Mouse (Mus musculus) kidney, embryonic 15.5 days (tissue): ENCODE measurements around the gene Frem1. TPM values are rescaled to one million over a fixed set of nuclear protein-coding genes. Genes with fewer than 3 reads are reported as not detected.

Experiments used
- ATAC-seq: fragments of 200-750 bp; cut with Nextera tagmentation; replicated peaks from 2 replicates; pipeline ENCODE4 v1.8.0; 2017; ENCODE audit warnings: moderate TSS enrichment; ENCODE audit not compliant: low FRiP score
- H3K27ac ChIP-seq: fragments of 300-500 bp; sonication (generic); 2 replicates; pipeline ENCODE4 v1.5.1; 2015; ENCODE audit warnings: mild to moderate bottlenecking, inconsistent platforms
- H3K27me3 ChIP-seq: fragments of 300-500 bp; sonication (generic); 2 replicates; pipeline ENCODE4 v1.6.1; 2015; ENCODE audit warnings: inconsistent platforms
- H3K36me3 ChIP-seq: fragments of 300-500 bp; sonication (generic); 2 replicates; pipeline ENCODE4 v1.6.1; 2015; ENCODE audit warnings: inconsistent platforms
- H3K4me1 ChIP-seq: fragments of 300-500 bp; sonication (generic); 2 replicates; pipeline ENCODE4 v1.6.1; 2015; ENCODE audit warnings: inconsistent platforms
- H3K4me2 ChIP-seq: fragments of 300-500 bp; sonication (generic); 2 replicates; pipeline ENCODE4 v1.6.1; 2015; ENCODE audit warnings: moderate library complexity, mild to moderate bottlenecking, inconsistent platforms
- H3K4me3 ChIP-seq: fragments of 300-500 bp; sonication (generic); replicated peaks from 2 replicates; pipeline ENCODE4 v1.5.1; 2015; ENCODE audit warnings: mild to moderate bottlenecking, inconsistent platforms
- H3K9ac ChIP-seq: fragments of 300-500 bp; sonication (generic); 2 replicates; pipeline ENCODE4 v1.6.1; 2015; ENCODE audit warnings: mild to moderate bottlenecking, inconsistent platforms
- H3K9me3 ChIP-seq: fragments of 300-500 bp; sonication (generic); replicated peaks from 2 replicates; pipeline ENCODE4 v1.6.1; 2016; ENCODE audit warnings: inconsistent platforms
- WGBS: fragments of 180-500 bp; shearing (Covaris S2); methylation state at CpG from one replicate; pipeline ENCODE4 v1.1.7; 2015; ENCODE audit warnings: mixed read lengths; 5-methylcytosine and 5-hydroxymethylcytosine counted together
- polyA plus RNA-seq: library from polyadenylated mRNA; unstranded; fragments of >200 nt; fragmentation: Nextera tagmentation; extraction: Ambion mirVana; gene quantifications from 2 replicates; pipeline ENCODE4 v1.2.1, GENCODE M21; 2015

Frem1 gene
- polyA plus RNA-seq, 1 experiment from 2014 or later = 24.3 TPM

DNA sequence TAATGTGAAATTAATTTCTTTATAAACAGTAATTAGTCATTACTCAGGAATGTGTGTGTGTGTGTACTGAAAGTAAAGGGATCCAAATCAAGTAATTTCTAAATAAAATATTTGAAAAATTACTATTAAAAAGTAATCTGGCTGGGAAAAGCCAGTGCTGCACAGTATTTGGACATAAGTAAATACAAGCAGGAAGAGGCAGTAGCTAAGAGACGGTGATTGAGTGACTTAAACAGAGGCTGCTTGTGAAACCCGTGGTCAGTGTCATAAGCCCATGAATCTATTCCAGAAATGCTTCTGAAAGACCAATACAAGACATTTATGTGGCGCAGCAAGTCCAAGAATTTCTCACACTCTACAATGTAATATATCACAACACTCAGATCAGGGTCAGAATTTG is 170.8 kb downstream of the Frem1 start:
- Histone ChIP-seq H3K4me2 (no peak overlapping the region), H3K4me3 (no peak overlapping the region), H3K27me3 (no peaks in the 10 kb centered on the region), H3K36me3 (no peaks in the 10 kb centered on the region), H3K27ac (no peak overlapping the region), H3K4me1 (no peaks in the 10 kb centered on the region), H3K9me3 (no peaks in the 10 kb centered on the region), H3K9ac (no peak overlapping the region)
- WGBS = 74% methylated on average over 3 of the region's 3 CpGs
- ATAC-seq = no peak

DNA sequence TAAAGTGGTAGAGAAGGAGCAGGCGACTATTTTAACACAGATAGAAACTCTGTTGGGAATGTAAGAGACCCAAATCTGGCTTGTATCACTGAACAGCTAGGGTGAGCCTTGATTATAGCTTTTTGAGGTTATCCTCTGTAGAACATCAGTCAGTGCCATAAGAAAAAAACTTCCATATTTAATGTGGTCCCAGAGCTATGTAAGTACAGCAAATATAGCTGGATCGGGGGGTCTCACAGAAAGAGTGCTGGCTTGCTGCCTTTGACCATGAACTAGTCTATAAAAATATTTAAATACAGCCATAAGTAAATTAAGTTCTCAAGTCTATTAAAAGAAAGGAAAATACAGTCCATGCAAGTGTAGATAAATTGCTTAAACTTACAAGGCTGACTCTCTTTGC is 171.9 kb downstream of the Frem1 start:
- Histone ChIP-seq H3K27ac (no peak overlapping the region), H3K36me3 (no peaks in the 10 kb centered on the region), H3K9ac (no peak overlapping the region), H3K4me1 (no peaks in the 10 kb centered on the region), H3K9me3 (no peaks in the 10 kb centered on the region), H3K27me3 (no peaks in the 10 kb centered on the region), H3K4me2 (no peak overlapping the region), H3K4me3 (no peak overlapping the region)
- 71% methylated on average over 2 of the region's 2 CpGs for WGBS
- ATAC-seq = no peak

DNA sequence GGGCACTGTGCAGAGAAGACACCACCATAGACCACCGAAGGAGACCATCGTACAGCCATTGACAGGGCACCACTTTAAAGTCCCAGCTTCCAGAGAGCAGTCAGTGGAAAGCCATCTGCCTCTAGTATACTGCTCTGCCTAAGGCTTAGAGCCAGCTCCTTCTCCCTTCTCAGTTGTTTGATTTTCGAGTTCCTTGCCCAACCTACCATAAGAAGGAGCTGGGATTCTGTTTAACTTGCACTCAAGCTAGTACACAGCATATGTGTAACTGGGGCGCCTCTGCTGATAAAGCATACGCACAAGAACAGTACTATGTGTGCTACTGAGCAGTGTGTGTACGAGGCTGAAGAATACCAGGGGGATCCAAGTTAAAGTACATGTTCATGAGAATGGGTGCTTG is 173.0 kb downstream of the Frem1 start:
- no peaks in the 10 kb centered on the region for H3K27me3 ChIP-seq
- no peak overlapping the region for H3K4me3 ChIP-seq
- no peaks in the 10 kb centered on the region for H3K36me3 ChIP-seq
- no peak overlapping the region for H3K27ac ChIP-seq
- no peak for ATAC-seq
- no peaks in the 10 kb centered on the region for H3K4me1 ChIP-seq
- H3K9me3 ChIP-seq = no peaks in the 10 kb centered on the region
- no peak overlapping the region for H3K9ac ChIP-seq
- 88% methylated on average over 6 of the region's 6 CpGs for WGBS
- H3K4me2 ChIP-seq = no peak overlapping the region

DNA sequence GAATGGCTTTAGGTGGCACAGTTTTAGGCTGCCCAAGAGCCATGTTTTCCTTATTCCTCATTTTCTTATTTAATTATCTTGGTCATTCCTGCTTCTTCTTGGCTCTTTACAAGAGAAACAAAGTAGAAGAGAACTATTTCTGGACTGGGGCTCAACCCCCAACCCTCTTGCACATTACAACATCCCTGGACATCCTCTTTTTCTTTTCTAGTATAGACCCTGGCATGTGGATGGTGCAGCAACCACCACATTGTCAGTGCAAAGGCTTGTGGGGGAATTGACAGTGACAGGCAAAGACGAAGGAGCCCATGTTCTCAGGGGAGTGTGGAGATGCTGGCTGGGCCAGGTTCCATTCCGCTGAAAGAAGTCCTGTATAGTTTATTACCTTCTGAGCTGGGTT is 175.5 kb downstream of the Frem1 start:
- H3K9me3 ChIP-seq = no peaks in the 10 kb centered on the region
- H3K4me2 ChIP-seq = no peak overlapping the region
- 0 out of 2 replicates have a peak, but pooled peaks cover 3% of the 10 kb centered on the region for H3K4me1 ChIP-seq
- 84% methylated on average over 2 of the region's 2 CpGs for WGBS
- ATAC-seq = no peak
- no peak overlapping the region for H3K27ac ChIP-seq
- H3K36me3 ChIP-seq = no peaks in the 10 kb centered on the region
- H3K27me3 ChIP-seq = no peaks in the 10 kb centered on the region
- no peak overlapping the region for H3K9ac ChIP-seq
- H3K4me3 ChIP-seq = no peak overlapping the region

DNA sequence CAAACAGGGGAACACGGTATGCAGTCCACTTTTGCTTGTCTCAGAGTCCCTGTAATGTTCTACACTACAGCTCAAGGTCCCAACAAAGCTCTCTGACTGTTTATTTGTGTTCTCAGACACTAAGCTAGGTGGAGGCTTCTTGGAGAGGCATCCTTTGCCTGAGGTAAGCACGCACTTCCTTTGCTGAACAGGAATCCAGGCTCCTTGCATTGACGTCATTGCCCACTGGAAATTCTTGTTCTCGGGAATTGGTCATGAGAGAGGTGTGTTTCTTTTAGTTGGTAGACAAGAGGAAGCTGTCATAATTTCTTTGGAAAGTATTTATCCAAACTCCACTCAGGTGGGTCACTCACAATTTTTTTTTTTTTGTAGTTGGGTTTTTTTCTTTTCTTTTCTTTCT is 176.6 kb downstream of the Frem1 start:
- no peak overlapping the region for H3K4me3 ChIP-seq
- no peak overlapping the region for H3K9ac ChIP-seq
- ATAC-seq = no peak
- H3K36me3 ChIP-seq = no peaks in the 10 kb centered on the region
- no peaks in the 10 kb centered on the region for H3K27me3 ChIP-seq
- H3K27ac ChIP-seq = no peak overlapping the region
- H3K9me3 ChIP-seq = no peaks in the 10 kb centered on the region
- H3K4me1 ChIP-seq = 0 out of 2 replicates have a peak, but pooled peaks cover 3% of the 10 kb centered on the region
- 66% methylated on average over 4 of the region's 4 CpGs for WGBS
- H3K4me2 ChIP-seq = no peak overlapping the region

DNA sequence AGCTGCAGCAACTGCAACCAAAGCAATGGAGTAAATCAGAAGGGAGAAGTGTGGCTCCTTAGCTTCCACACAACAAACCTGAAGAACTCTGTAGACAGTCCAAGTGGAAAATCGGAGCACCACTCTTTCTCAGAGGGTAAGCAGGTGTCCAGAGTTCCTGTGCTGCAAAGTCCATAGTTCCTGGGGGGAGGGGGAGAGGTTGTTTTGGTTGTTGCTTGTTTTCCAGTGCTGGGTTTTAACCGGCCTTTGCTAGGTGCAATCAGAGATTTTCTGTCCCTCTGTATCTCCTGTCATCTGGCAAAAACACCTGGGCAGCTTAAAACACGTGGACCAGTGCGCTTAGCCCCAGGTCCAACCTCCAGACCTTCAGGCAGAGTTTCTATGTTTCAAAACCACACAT is 177.3 kb downstream of the Frem1 start:
- Histone ChIP-seq H3K4me3 (no peak overlapping the region), H3K27me3 (no peaks in the 10 kb centered on the region), H3K27ac (no peak overlapping the region), H3K4me2 (no peak overlapping the region), H3K4me1 (0 out of 2 replicates have a peak, but pooled peaks cover 3% of the 10 kb centered on the region), H3K9me3 (no peaks in the 10 kb centered on the region), H3K36me3 (no peaks in the 10 kb centered on the region), H3K9ac (no peak overlapping the region)
- WGBS = 54% methylated on average over 4 of the region's 4 CpGs
- ATAC-seq = no peak

DNA sequence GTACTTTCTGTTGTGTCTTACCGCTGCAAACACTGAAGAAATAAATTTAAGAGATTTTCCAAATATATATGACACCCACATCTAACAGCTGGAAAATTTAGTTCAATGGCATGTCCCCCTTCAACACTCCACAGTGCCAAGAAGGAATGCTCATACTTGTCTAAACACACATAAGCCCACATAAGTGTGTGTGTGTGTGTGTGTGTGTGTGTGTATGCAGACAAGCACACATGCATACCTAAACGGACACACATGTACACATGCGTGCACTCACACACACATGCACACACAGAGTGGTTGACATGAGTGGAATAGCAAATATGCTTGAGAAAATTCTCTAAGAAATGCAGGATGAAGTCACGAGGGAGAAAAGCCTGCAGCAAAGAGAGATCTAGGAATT is 179.6 kb downstream of the Frem1 start:
- ATAC-seq = no peak
- H3K4me2 ChIP-seq = no peak overlapping the region
- no peaks in the 10 kb centered on the region for H3K9me3 ChIP-seq
- H3K4me3 ChIP-seq = no peak overlapping the region
- WGBS = 72% methylated on average over 4 of the region's 4 CpGs
- 0 out of 2 replicates have a peak, but pooled peaks cover 3% of the 10 kb centered on the region for H3K4me1 ChIP-seq
- H3K9ac ChIP-seq = no peak overlapping the region
- no peaks in the 10 kb centered on the region for H3K27me3 ChIP-seq
- H3K27ac ChIP-seq = no peak overlapping the region
- H3K36me3 ChIP-seq = no peaks in the 10 kb centered on the region

DNA sequence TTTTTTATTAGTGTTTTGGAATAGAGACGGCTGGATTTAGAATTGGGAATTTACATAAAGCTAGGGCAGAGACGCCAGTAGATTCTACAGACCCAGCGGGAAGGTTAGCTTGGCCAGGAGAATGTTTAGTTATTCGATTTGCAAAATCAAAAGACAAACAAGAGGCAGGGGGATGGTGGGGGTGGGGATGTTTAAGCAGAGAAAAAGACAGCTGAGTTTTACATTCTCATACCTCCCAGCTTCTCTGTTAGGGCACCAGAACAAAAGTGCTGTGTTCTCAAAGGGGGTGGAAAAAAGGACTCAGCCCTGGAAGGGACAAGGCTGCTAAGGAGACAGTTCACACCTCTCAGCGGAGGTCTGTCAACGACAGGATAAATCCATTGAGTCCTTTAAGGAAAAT is 180.0 kb downstream of the Frem1 start:
- 49% methylated on average over 6 of the region's 6 CpGs for WGBS
- Histone ChIP-seq H3K27me3 (no peaks in the 10 kb centered on the region), H3K36me3 (no peaks in the 10 kb centered on the region), H3K4me1 (0 out of 2 replicates have a peak, but pooled peaks cover 3% of the 10 kb centered on the region), H3K4me3 (no peak overlapping the region), H3K27ac (no peak overlapping the region), H3K9me3 (no peaks in the 10 kb centered on the region), H3K9ac (no peak overlapping the region), H3K4me2 (no peak overlapping the region)
- no peak for ATAC-seq

DNA sequence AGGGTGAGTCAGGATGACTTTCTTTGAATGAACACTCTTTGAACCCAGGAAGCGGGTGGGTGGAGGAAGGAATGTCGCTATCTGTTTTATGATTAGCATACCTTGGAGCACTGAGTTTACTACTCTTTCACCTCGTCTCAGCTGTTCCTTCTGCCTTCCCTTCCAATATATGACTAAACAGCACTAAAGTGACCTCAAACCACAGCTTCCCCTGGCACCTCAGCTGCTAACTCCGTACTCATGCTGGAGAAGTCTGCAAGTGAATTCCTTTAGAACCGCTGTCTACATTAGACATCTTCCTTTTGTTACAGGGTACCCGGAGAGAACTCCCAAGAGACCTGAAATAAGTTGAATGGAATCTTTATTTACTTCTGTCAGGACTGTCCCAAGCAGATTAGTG is 181.2 kb downstream of the Frem1 start:
- H3K4me1 ChIP-seq = 0 out of 2 replicates have a peak, but pooled peaks cover 3% of the 10 kb centered on the region
- no peaks in the 10 kb centered on the region for H3K9me3 ChIP-seq
- no peak overlapping the region for H3K9ac ChIP-seq
- no peak overlapping the region for H3K27ac ChIP-seq
- H3K4me2 ChIP-seq = no peak overlapping the region
- no peak for ATAC-seq
- no peaks in the 10 kb centered on the region for H3K27me3 ChIP-seq
- H3K36me3 ChIP-seq = no peaks in the 10 kb centered on the region
- no peak overlapping the region for H3K4me3 ChIP-seq
- 66% methylated on average over 6 of the region's 6 CpGs for WGBS

DNA sequence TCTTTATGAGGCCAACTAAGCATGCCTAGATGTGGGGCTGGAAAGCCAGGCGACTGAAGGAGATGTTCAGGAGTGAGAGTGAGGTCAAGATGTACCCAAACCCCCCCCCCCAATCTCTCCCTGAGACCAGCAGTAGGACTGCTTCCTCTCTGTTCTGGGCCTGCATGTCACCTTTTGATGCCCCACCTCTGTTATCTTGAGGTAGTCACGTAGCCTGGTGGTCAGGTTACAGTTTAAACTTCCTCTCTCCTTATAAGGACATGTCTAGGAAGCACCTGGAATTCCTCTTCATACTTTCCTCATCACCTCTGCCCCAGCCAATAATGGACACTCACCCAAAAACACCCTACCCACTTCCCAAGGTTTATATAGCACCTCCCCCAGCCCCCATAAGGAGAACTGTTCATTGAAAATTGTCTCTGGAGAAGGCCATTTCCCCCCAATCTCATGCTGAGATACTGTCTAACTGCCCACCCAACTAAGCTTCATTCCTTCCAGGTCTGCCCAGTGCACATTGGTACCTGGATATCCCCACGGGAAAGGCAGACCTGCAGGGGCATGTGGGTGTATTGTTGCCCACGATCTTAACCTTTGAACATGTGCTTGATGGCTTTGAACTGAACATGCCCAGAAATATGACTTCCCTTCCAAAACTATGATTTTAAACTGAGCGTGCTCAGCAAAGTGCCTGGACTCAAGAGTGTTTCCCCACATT is 184.3 kb downstream of the Frem1 start:
- H3K9ac ChIP-seq = no peak overlapping the region
- 0 out of 2 replicates have a peak, but pooled peaks cover 3% of the 10 kb centered on the region for H3K4me1 ChIP-seq
- no peaks in the 10 kb centered on the region for H3K27me3 ChIP-seq
- no peak overlapping the region for H3K4me3 ChIP-seq
- no peak overlapping the region for H3K27ac ChIP-seq
- no peaks in the 10 kb centered on the region for H3K36me3 ChIP-seq
- H3K4me2 ChIP-seq = no peak overlapping the region
- H3K9me3 ChIP-seq = no peaks in the 10 kb centered on the region
- no peak for ATAC-seq
- 81% methylated on average over 5 of the region's 5 CpGs for whole genome bisulfite sequencing

DNA sequence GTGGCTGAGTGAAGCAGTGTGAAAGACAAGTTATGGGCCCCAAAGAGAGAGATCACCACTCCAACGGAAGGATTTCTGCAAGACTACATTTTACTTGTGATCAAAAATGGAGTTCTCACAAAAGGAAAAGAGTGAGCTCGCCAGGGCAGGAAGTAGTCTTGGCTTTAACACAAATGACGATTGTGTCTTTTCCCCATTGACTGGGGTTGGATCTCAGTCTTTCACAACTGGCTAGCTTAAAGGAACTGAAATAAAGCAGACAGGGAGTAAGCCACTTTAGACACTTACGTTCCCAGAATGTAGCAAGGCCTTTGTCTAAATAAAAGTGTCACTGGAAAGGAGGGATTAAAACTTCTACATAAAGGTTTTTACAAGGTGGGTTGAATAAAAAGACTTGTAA is 185.0 kb downstream of the Frem1 start:
- Histone ChIP-seq H3K4me1 (no peaks in the 10 kb centered on the region), H3K4me3 (no peak overlapping the region), H3K9ac (no peak overlapping the region), H3K9me3 (no peaks in the 10 kb centered on the region), H3K4me2 (no peak overlapping the region), H3K27me3 (no peaks in the 10 kb centered on the region), H3K36me3 (no peaks in the 10 kb centered on the region), H3K27ac (no peak overlapping the region)
- ATAC-seq = no peak
- 72% methylated on average over 4 of the region's 4 CpGs for WGBS

DNA sequence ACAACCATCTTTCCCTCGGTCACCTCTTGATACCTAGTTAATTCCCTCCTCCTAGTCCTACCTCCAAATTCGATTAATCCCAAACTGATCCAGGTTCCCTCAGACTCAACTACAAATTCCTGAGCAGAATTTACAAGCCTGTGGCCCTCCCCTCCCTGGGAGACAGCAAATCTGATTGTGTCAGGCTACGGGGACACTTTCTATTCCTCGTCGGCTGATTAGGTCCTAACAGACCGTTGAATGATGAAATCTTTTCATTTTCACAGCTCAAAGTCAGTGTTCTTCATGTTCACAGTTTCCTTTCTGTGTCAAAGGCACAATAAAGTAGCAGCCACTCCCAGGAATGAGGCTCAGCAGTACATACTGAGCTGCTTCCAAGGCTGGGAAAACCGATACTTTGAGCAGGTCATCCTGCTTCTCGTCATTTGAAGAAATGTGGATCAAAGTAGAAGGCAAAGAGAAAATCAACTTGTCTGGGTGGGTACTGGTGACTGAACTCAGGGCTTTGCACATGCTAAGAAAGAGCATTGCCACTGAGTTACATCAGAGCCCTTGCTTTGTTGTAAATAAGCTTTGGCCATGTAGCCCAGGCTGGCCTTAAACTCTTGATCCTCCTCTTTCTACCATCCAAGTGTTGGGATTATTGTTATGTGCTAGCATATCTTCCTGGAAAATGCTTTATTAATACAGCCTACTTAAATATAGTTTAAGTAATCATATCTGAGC is 187.0 kb downstream of the Frem1 start:
- no peak for ATAC-seq
- WGBS = 80% methylated on average over 8 of the region's 8 CpGs
- H3K4me1 ChIP-seq = no peaks in the 10 kb centered on the region
- no peak overlapping the region for H3K4me2 ChIP-seq
- no peak overlapping the region for H3K9ac ChIP-seq
- H3K27me3 ChIP-seq = no peaks in the 10 kb centered on the region
- no peak overlapping the region for H3K4me3 ChIP-seq
- H3K9me3 ChIP-seq = no peaks in the 10 kb centered on the region
- H3K27ac ChIP-seq = no peak overlapping the region
- no peaks in the 10 kb centered on the region for H3K36me3 ChIP-seq
